Comparison of ENCODE assay signal across 8 mouse cellular contexts in genomic region chr13:23571022-23571503, GRCm38 (mm10). TPM values are rescaled to one million over a fixed set of nuclear protein-coding genes. Genes with fewer than 3 reads are reported as not detected.
DNase-seq lines count a peak whose midpoint lies in the region; ATAC-seq lines count a peak whose summit lies in the region.

TSS of gene Hist1h2ae (minus strand) at chr13:23571220.
TSS of gene Hist1h2bg (plus strand) at chr13:23571396.

- no peaks in the 10 kb centered on the region for H3K36me3 ChIP-seq in embryonic facial prominence, embryonic 11.5 days (replicated peaks; ENCODE audit: control insufficient read depth, insufficient read depth, low read depth, low read length)
- no peaks in the 10 kb centered on the region for H3K36me3 ChIP-seq in limb, embryonic 11.5 days (ENCODE audit: control insufficient read depth, insufficient read depth, low read length)
- H3K36me3 ChIP-seq in midbrain, embryonic 12.5 days, result no peaks in the 10 kb centered on the region

- no peaks in the 10 kb centered on the region for H3K27me3 ChIP-seq in embryonic facial prominence, embryonic 11.5 days (ENCODE audit: control insufficient read depth, insufficient read depth, low read length)
- H3K27me3 ChIP-seq in limb, embryonic 11.5 days (ENCODE audit: control insufficient read depth, insufficient read depth, low read length), result no peaks in the 10 kb centered on the region
- H3K27me3 ChIP-seq in midbrain, embryonic 12.5 days, result no peaks in the 10 kb centered on the region

- H3K27ac ChIP-seq in embryonic facial prominence, embryonic 11.5 days (replicated peaks; ENCODE audit: low read depth, low read length), result peak within 1 kb of the TSS; percentile 95
- H3K27ac ChIP-seq in limb, embryonic 11.5 days (replicated peaks; ENCODE audit: low read depth, low read length), result peak within 1 kb of the TSS; percentile 95
- H3K27ac ChIP-seq in midbrain, embryonic 12.5 days (replicated peaks), result peak within 1 kb of the TSS; percentile 96

- peak within 1 kb of the TSS; percentile 46 for H3K4me3 ChIP-seq in embryonic facial prominence, embryonic 11.5 days (ENCODE audit: low read depth, low read length)
- H3K4me3 ChIP-seq in limb, embryonic 11.5 days (ENCODE audit: low read depth, low read length), result peak within 1 kb of the TSS; percentile 32
- H3K4me3 ChIP-seq in midbrain, embryonic 12.5 days, result peak within 1 kb of the TSS; percentile 45

- no peaks in the 10 kb centered on the region for H3K9me3 ChIP-seq in embryonic facial prominence, embryonic 11.5 days (replicated peaks; ENCODE audit: control insufficient read depth, low read length)
- H3K9me3 ChIP-seq in limb, embryonic 11.5 days (ENCODE audit: control insufficient read depth, low read length), result no peaks in the 10 kb centered on the region
- H3K9me3 ChIP-seq in midbrain, embryonic 12.5 days, result no peaks in the 10 kb centered on the region

- WGBS in embryonic facial prominence, embryonic 11.5 days, result under 1% methylated on average over 18 of the region's 18 CpGs
- under 1% methylated on average over 18 of the region's 18 CpGs for WGBS in limb, embryonic 11.5 days
- WGBS in midbrain, embryonic 12.5 days, result 0% methylated on average over 18 of the region's 18 CpGs

- ATAC-seq in embryonic facial prominence, embryonic 11.5 days (replicated peaks; ENCODE audit: insufficient number of reproducible peaks, low FRiP score, low TSS enrichment, low read depth), result peak; percentile 86
- ATAC-seq in limb, embryonic 11.5 days (ENCODE audit: insufficient number of reproducible peaks, low FRiP score, low TSS enrichment, low read depth), result peak; percentile 93
- ATAC-seq in midbrain, embryonic 12.5 days (ENCODE audit: low FRiP score, low read depth), result peak; percentile 91

- H3K4me1 ChIP-seq in embryonic facial prominence, embryonic 11.5 days (ENCODE audit: control insufficient read depth, insufficient read depth, low read length), result no peaks in the 10 kb centered on the region
- 0 out of 2 replicates have a peak, but pooled peaks cover 3% of the 10 kb centered on the region for H3K4me1 ChIP-seq in limb, embryonic 11.5 days (ENCODE audit: control insufficient read depth, insufficient read depth, low read length)
- peaks cover 20% of the 10 kb centered on the region for H3K4me1 ChIP-seq in midbrain, embryonic 12.5 days

- peak within 1 kb of the TSS; percentile 71 for H3K4me2 ChIP-seq in embryonic facial prominence, embryonic 11.5 days (ENCODE audit: low read depth, low read length)
- peak within 1 kb of the TSS; percentile 80 for H3K4me2 ChIP-seq in limb, embryonic 11.5 days (ENCODE audit: low read depth, severe bottlenecking)
- H3K4me2 ChIP-seq in midbrain, embryonic 12.5 days (replicated peaks), result peak within 1 kb of the TSS; percentile 68

- DNase-seq in B cell, adult 2 months, result peak; percentile 76 to 82
- peak; percentile 69 for DNase-seq in adrenal gland, postnatal 10 days
- peak; percentile 92 for DNase-seq in embryonic facial prominence, embryonic 11.5 days (ENCODE audit: low spot score)
- DNase-seq in heart, adult 18-20 months, result peak; percentile 81 to 82
- DNase-seq in kidney, adult 18-20 months, result peak; percentile 58
- DNase-seq in limb, embryonic 11.5 days (ENCODE audit: low spot score), result peak; percentile 78
- DNase-seq in spleen, postnatal 14 days (ENCODE audit: low spot score in 2 of 2), result peak; percentile 68 to 71

- H3K9ac ChIP-seq in embryonic facial prominence, embryonic 11.5 days (replicated peaks; ENCODE audit: low read length), result peak within 1 kb of the TSS; percentile 77
- H3K9ac ChIP-seq in limb, embryonic 11.5 days (ENCODE audit: low read length), result peak within 1 kb of the TSS; percentile 71
- peak within 1 kb of the TSS; percentile 72 for H3K9ac ChIP-seq in midbrain, embryonic 12.5 days (replicated peaks)

RNA-seq across cellular contexts. Expression of gene Hist1h2ae, which starts in this region (rescaled TPM):
- 10 to 100 TPM; 54.9 to 55.0 TPM for total RNA-seq in adrenal gland, postnatal 10 days (2021)
- 78.4 and 99.4 TPM in 2 replicates for polyA plus RNA-seq in embryonic facial prominence, embryonic 11.5 days (2014; fragmentation: Nextera tagmentation; extraction: Ambion mirVana)
- 1 to 10 TPM; 2.9 to 3.0 TPM for total RNA-seq in heart, adult 18-20 months (2021)
- 98.4 and 102 TPM in 2 replicates for polyA plus RNA-seq in limb, embryonic 11.5 days (2014; fragmentation: Nextera tagmentation; extraction: Ambion mirVana)
- 95.2 and 113 TPM in 2 replicates for polyA plus RNA-seq in midbrain, embryonic 12.5 days (2016; fragmentation: Nextera tagmentation; extraction: Ambion mirVana)

RNA-seq across cellular contexts. Expression of gene Hist1h2bg, which starts in this region (rescaled TPM):
- total RNA-seq in adrenal gland, postnatal 10 days (2021), result 100 to 1,000 TPM; 395 to 462 TPM
- polyA plus RNA-seq in embryonic facial prominence, embryonic 11.5 days (2014; fragmentation: Nextera tagmentation; extraction: Ambion mirVana), result 8.4 and 8.6 TPM in 2 replicates
- total RNA-seq in heart, adult 18-20 months (2021), result 10 to 100 TPM; 18.2 to 25.6 TPM
- polyA plus RNA-seq in limb, embryonic 11.5 days (2014; fragmentation: Nextera tagmentation; extraction: Ambion mirVana), result 8.2 and 10.0 TPM in 2 replicates
- polyA plus RNA-seq in midbrain, embryonic 12.5 days (2016; fragmentation: Nextera tagmentation; extraction: Ambion mirVana), result 13.0 and 13.8 TPM in 2 replicates

Comparison
In these comparisons a context has a peak if more than half of its experiments do, and no peak if none do; other contexts are left out.
1. Peak in every context shown above with its lines: DNase-seq, ATAC-seq, H3K4me3 ChIP-seq and H3K27ac ChIP-seq.
2. RNA of gene Hist1h2ae (total RNA-seq): 54.9 to 55.0 TPM in adrenal gland, postnatal 10 days; 2.9 to 3.0 TPM in heart, adult 18-20 months; every median in the first group is over 10 times any median in the second.
3. RNA of gene Hist1h2bg (total RNA-seq): 395 to 462 TPM in adrenal gland, postnatal 10 days; 18.2 to 25.6 TPM in heart, adult 18-20 months; every median in the first group is over 10 times any median in the second.